Mouse (Mus musculus) G1E (cell line): ENCODE data around the gene Actr1b.
"Not testable (repeated sequence)": the region's sequence is repeated elsewhere in the genome, so short reads cannot be mapped to it uniquely, and the experiment has no call there.

Source experiments
- CTCF ChIP-seq: IDR thresholded peaks from 2 replicates; pipeline ENCODE4 v1.5.1; 2012; ENCODE audit warnings: low read depth, low read length, inconsistent platforms, mixed read lengths
- GATA1 ChIP-seq: IDR thresholded peaks from 2 replicates; pipeline ENCODE4 v1.6.1; 2012; ENCODE audit warnings: borderline replicate concordance, low read length, inconsistent platforms, mixed read lengths

- TF ChIP-seq GATA1, CTCF: not testable (repeated sequence)
Observed at GRCm38 (mm10) chr1:36668007-36668406, 46.2 kb downstream of the Actr1b start.
